11 mouse cellular contexts compared by ENCODE assay signal in the genomic region with DNA sequence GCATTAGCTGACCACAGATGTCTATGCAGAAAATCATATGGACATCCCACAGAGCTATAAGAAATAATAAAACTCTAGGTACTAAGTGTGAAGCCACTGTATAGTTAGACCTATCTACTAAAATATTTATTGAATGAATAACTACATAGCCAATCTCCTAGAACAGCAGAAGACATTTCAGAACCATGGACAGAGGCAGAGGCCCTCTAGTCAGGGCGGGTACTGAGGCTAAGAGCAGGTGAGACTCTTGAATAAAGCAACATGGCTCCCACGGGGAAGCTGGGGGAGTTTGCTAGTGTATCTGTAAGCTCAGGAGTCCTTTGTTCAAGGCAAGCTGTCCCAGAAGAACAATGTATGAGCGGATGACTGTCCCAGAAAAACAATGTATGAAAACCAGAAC.
DNase-seq lines count a peak whose midpoint lies in the region; TF ChIP-seq lines count a peak whose summit lies in the region.
"Had no signal": no experiment of that assay in that cellular context is flagged by ENCODE, and none has a peak within 500 bp of the region (broad histone marks: within the 10 kb centered on the region; RNA-seq: fewer than 3 reads in every experiment).

No protein-coding gene starts in this region.

- peak; percentile 60 for DNase-seq in adrenal gland, postnatal 14 days
- DNase-seq in adrenal gland, adult 8-10 months, result no peak
- DNase-seq in thymus, adult 2 months, result peak; percentile 39
- DNase-seq in thymus, adult 18-20 months, result no peak
- DNase-seq in kidney, postnatal 36 days, result peak; percentile 30 to 63
- peak; percentile 19 for DNase-seq in thymus, postnatal 36 days
- no peak for DNase-seq in frontal cortex, adult 2 months (ENCODE audit: extremely low spot score in 1 of 2, low spot score in 1 of 2)
- DNase-seq in cerebellum, postnatal 25 days, result no peak
- DNase-seq: cerebellum, postnatal 14 days; liver, embryonic 13.5 days had no signal

- no peak overlapping the region for H3K4me3 ChIP-seq in thymus, adult 2 months (ENCODE audit: control insufficient read depth, insufficient read depth, low read length)
- H3K4me3 ChIP-seq: heart, embryonic 12.5 days; liver, embryonic 13.5 days had no signal

- no peaks in the 10 kb centered on the region for H3K36me3 ChIP-seq in thymus, adult 2 months (ENCODE audit: control insufficient read depth, insufficient read depth, low read length)
- H3K36me3 ChIP-seq: heart, embryonic 12.5 days; liver, embryonic 13.5 days had no signal

- no peak for TF ChIP-seq POLR2A in thymus, adult 2 months (IDR thresholded peaks at IDR 0.05; ENCODE audit: control insufficient read depth, extremely low read depth, insufficient read depth, low read length, poor library complexity)

- TF ChIP-seq CTCF in thymus, adult 2 months (IDR thresholded peaks at IDR 0.05; ENCODE audit: borderline replicate concordance, control insufficient read depth, extremely low read depth, insufficient read depth, low read length, poor library complexity), result no peak

- H3K4me1 ChIP-seq in thymus, adult 2 months (replicated peaks; ENCODE audit: control insufficient read depth, insufficient read depth, low read length), result no peaks in the 10 kb centered on the region
- H3K4me1 ChIP-seq: heart, embryonic 12.5 days; liver, embryonic 13.5 days had no signal

- H3K27me3 ChIP-seq in thymus, adult 2 months (ENCODE audit: control insufficient read depth, insufficient read depth, low read length), result no peaks in the 10 kb centered on the region

- 35% methylated on average over 3 of the region's 3 CpGs for WGBS in thymus, adult 2 months

- H3K27ac ChIP-seq in thymus, adult 2 months (ENCODE audit: control insufficient read depth, insufficient read depth, low read length), result no peak overlapping the region
- H3K27ac ChIP-seq: liver, embryonic 13.5 days had no signal

Comparison
In these comparisons a context has a peak if more than half of its experiments do, and no peak if none do; other contexts are left out.
1. DNase-seq: peak in adrenal gland, postnatal 14 days (single experiment), thymus, adult 2 months (single experiment), kidney, postnatal 36 days (2 of 2) and thymus, postnatal 36 days (2 of 2); none in adrenal gland, adult 8-10 months (single experiment), thymus, adult 18-20 months (0 of 2), frontal cortex, adult 2 months (0 of 2) and cerebellum, postnatal 25 days (0 of 2).